Mouse (Mus musculus) monocyte, adult 5-6 weeks (primary cell): ENCODE measurements around the gene Fam189a1. TPM values are rescaled to one million over a fixed set of nuclear protein-coding genes. Genes with fewer than 3 reads are reported as not detected.

ENCODE experiments used
- ATAC-seq: fragments of 153-309, 156-312 bp; replicated peaks from 2 replicates; pipeline ENCODE4 v1.8.0; 2017; ENCODE audit warnings: mild to moderate bottlenecking; ENCODE audit not compliant: low TSS enrichment, insufficient number of reproducible peaks, severe bottlenecking, poor library complexity, low FRiP score
- total RNA-seq: library from RNA; stranded (forward); fragments of 200-1000, 200-491, 200-594 nt; gene quantifications from 3 replicates; pipeline ENCODE4 v1.2.3, GENCODE M21; 2017

Gene Fam189a1
- total RNA-seq, 1 experiment from 2014 or later, result not detected

DNA sequence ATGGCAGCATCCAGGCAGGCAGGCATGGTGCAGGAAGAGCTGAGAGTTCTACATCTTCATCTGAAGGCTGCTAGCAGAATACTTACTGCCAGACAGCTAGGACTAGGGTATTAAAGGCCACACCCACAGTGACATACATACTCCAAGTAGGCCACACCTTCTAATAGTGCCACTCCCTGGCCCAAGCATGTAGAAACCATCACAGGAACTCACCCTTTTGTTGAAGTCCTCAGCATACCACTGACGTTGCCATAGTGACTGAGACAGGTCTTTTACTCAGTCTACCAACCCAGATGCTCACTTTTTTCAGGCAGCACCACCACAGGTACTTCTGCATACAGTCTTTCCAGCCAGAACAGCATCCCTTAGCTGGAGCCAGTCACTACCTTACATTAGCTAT lies 104.4 kb downstream of the Fam189a1 start:
- ATAC-seq, result no peak

DNA sequence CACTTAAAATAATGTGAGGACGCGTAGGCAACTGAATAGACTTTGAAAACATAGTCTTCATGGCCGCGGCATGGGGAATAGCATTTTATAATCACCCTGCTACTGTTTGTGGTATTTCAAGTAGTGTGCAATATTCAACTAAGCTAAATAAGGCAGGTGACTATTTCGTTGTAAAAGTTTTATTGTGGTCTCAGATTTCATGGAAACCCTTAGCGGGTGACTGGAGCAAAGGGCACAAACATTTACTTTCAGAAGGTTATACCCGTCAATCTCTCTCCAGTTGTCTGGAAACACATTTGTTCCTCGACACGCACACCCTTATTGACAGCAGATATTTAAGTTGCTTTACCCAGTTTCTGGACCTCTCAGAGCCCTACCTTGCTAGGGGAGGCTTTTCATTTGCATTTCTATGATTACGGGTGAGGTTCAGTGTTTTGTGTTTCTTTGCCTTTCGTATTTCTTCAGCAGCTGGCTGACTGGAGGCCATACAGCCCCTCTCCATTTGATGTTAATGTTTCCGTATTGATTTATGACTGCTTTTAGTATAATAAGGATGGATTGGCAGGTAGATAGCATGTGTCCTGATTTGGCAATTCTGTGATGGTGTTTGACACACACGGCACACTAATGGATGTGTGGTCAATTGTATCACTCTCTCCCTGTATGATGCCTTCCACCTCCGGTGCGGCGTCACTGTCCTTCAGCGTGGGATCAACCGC lies 107.0 kb downstream of the Fam189a1 start:
- ATAC-seq, result no peak

- no peak for ATAC-seq
Observed at GRCm38 (mm10) chr7:65047700-65048099, 108.7 kb downstream of the Fam189a1 start.

GRCm38 (mm10) chr7:65046690-65047089 lies 109.7 kb downstream of the Fam189a1 start:
- no peak for ATAC-seq

GRCm38 (mm10) chr7:65044280-65044679 lies 112.1 kb downstream of the Fam189a1 start:
- ATAC-seq, result no peak

DNA sequence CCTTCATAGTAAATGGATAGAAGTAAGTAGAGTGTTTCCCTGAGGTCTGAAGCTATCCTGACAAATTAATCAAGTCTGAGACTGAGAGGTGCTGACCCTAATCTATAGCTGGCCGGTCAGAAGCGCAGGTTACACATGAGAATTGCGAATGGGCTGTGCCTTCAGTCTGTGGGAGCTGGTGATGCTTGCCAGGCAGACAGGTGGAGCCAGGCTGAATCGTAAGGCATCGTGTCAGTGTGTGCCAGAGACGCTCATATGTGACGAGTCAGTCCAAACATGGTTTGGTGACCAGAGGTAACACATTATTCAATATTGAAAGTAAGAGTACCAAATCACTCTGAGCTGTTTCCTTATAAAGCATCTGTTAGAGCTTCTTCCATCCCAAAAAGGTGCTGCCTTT lies 115.3 kb downstream of the Fam189a1 start:
- ATAC-seq, result no peak

DNA sequence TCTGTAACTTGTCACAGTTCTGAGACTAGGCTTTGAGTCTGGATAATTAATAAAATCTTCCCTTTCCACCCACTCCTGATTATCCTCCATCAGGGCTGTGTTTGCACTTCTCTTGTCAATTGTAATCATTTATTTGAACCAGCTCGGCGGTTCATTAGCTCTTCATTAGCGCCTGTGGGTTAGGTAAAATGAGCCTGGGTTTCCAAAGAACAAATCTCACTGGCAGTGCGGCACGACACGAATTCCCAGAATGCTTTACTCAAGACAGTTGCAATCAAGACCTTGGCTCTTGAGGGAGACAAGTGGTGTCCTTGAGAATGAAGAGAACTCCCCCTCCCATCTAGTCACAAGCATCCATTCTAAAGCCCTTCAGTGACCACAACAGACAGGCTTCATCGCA lies 124.6 kb downstream of the Fam189a1 start:
- ATAC-seq, result no peak

- no peak for ATAC-seq
Observed at GRCm38 (mm10) chr7:65031195-65031594, 125.2 kb downstream of the Fam189a1 start.

- no peak for ATAC-seq
Observed at GRCm38 (mm10) chr7:65029985-65030384, 126.4 kb downstream of the Fam189a1 start.

DNA sequence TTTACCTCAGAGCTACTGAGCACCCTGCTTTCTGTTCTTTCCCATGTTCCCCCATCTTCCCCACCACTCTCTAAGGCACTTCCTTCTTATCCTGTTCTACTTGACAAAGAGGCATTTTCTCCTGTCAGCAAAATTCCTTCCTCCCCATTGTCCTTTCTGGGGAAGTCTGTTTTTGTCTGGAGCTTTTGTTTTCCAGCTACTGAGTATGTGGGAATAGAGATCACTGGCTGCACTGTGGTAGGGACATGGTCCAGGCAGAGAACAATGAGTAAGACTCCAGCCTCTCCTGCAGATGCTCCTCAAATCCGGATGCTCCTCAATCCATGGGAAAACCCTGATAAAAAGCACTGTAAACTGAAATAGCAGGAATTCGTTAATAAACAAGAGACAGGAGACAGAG lies 135.1 kb downstream of the Fam189a1 start:
- ATAC-seq, result no peak

- ATAC-seq, result no peak
Observed at GRCm38 (mm10) chr7:65018036-65018679, 138.2 kb downstream of the Fam189a1 start.

- no peak for ATAC-seq
Observed at GRCm38 (mm10) chr7:65017348-65017747, 139.0 kb downstream of the Fam189a1 start.

DNA sequence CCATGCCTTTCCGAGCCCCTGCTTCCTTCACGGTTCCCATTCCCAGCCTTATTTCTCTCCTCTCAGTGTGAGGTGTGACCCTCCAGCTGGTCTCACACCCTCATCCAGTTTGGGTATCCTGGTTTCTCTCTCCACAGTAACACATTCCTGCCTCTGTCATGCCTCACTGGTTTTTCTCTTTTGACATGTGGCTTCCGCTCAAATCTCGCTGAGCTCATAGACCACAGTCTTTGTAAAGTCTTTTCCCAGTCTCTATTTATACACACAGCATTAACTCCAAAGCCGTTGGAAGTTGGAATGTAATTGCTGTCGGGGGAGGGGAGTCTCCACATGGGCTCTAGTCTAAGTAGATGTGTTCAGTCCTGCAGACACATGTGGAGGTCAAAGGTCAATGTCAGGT lies 145.2 kb downstream of the Fam189a1 start:
- ATAC-seq, result no peak

GRCm38 (mm10) chr7:65010275-65010674 lies 146.1 kb downstream of the Fam189a1 start:
- ATAC-seq, result no peak

DNA sequence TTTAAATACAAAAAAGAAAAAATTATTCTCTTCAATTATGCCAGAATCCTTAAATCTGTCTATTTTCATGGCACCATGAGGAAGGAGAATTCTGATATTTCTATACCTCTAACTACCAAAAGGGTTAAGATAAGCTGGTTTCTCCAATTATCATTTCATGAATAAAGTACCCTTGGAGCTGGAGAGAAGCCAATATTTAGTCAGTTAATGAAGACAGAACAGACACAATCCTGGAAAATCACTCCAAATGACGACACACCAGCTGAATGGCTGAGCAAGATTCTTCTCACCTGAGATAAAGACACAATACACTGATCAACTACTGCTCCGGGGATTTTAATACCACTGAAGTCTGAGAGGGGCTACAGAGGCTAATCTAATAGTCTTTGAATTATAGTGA lies 150.6 kb downstream of the Fam189a1 start:
- ATAC-seq, result no peak

DNA sequence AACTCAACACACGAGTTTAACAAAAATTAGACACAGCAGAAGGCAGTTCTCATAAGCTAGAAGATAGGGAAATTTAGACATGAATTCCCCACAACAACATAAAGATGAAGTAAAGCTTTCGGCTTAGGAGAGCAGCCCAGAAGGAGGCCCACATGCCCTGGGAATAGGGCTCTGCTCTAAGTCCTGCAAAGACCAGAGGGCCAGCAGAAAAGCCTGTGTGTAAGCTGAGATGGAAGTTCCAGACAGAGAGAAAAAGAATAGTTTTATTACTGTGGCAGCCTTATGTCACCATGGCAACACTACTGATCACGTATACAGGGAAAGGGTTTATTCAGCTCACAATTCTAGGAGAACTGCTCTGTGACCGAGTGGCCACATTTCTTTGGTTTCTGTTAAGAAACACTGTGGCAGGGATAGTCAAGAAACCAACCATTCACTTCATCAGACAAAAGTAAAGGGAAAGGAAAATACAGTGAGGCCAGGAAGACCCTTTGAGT lies 156.6 kb downstream of the Fam189a1 start:
- no peak for ATAC-seq

DNA sequence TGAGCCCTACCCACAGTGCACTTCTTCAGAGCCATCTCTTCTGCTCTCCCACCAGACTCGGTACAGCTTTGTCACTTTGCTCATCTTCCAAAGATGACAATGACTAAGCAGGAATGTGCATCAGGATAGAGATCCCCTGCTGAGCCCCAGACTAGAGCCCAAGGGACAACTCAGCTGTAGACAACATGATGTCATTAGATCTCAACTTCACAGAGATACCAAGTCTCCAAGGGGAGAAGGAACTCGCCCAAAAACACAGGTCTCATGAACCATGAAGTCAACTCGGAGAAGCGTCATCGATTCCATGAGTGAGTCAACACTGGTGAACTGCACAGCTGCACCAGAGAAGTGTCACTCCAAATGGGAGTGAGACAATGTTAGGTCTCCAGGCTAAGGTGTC lies 158.6 kb downstream of the Fam189a1 start:
- ATAC-seq, result no peak

GRCm38 (mm10) chr7:64995946-64996444 lies 160.4 kb downstream of the Fam189a1 start:
- ATAC-seq, result no peak

- no peak for ATAC-seq
Observed at GRCm38 (mm10) chr7:64989406-64989805, 167.0 kb downstream of the Fam189a1 start.

DNA sequence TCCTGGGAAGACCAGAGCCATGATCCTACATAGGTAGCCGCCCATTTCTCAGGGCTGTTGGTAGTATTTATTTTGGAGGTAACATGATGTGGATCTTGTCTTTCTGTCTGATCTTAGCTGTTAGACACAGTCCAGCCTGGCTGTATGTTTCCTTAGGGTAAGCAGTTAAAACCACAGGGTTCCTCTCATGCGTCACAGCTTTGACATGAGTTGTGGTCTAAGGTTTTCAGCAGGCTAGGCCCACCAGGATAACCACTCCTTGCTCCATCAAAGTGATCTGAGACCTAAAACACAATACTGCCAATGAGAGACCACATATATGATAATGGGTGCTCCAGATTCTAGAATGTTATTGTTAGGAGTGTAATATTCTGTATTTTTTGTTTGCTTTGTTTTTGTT lies 168.4 kb downstream of the Fam189a1 start:
- no peak for ATAC-seq
